Mouse (Mus musculus): ENCODE measurements around the gene Fbxl15. TPM values are rescaled to one million over a fixed set of nuclear protein-coding genes. Genes with fewer than 3 reads are reported as not detected.

The Fbxl15 gene
- polyA plus RNA-seq, 1 experiment, result 15.3 TPM

GRCm38 (mm10) chr19:46318031-46318471, 9.9 kb upstream of the Fbxl15 start:
- H3K4me2 ChIP-seq (ENCODE audit: low read depth), result peak overlapping the region; percentile 64
- no peak overlapping the region for H3ac ChIP-seq (ENCODE audit: control insufficient read depth, insufficient read length)
- no peak for TF ChIP-seq MYOD1 (IDR thresholded peaks at IDR 0.05; ENCODE audit: control insufficient read depth in 1 of 3, insufficient read length in 2 of 3, low read depth in 2 of 3)
- no peak for TF ChIP-seq TCF12 (IDR thresholded peaks at IDR 0.05; ENCODE audit: insufficient read depth, poor library complexity, severe bottlenecking)
- TF ChIP-seq MYOG (IDR thresholded peaks at IDR 0.05; ENCODE audit: control insufficient read depth in 1 of 3, insufficient read depth in 1 of 3, insufficient read length in 2 of 3, low read depth in 2 of 3), result no peak
- TF ChIP-seq REST (IDR thresholded peaks at IDR 0.05; ENCODE audit: insufficient read depth, insufficient read length), result no peak
- TF ChIP-seq CEBPB (IDR thresholded peaks at IDR 0.05; ENCODE audit: insufficient read depth, poor library complexity, severe bottlenecking), result no peak
- TF ChIP-seq E2F4 (IDR thresholded peaks at IDR 0.05; ENCODE audit: insufficient read depth), result no peak
- TF ChIP-seq TCF3 (IDR thresholded peaks at IDR 0.05; ENCODE audit: insufficient read length, low read depth), result no peak
- TF ChIP-seq MAX (IDR thresholded peaks at IDR 0.05; ENCODE audit: low read depth), result no peak
- no peak for TF ChIP-seq USF1 (IDR thresholded peaks at IDR 0.05; ENCODE audit: low read depth)
- TF ChIP-seq POLR2A (IDR thresholded peaks at IDR 0.05; ENCODE audit: insufficient read length, low read depth), result no peak
- no peak for TF ChIP-seq SRF (IDR thresholded peaks at IDR 0.05; ENCODE audit: control insufficient read depth, insufficient read length, low read depth)
- no peak for TF ChIP-seq POLR2AphosphoS2 (IDR thresholded peaks at IDR 0.05; ENCODE audit: insufficient read length, low read depth)
- no peaks in the 10 kb centered on the region for H3K36me3 ChIP-seq (ENCODE audit: control insufficient read depth, insufficient read depth)
- H3K4me3 ChIP-seq, result no peak overlapping the region
- peaks cover 36% of the 10 kb centered on the region for H3K27me3 ChIP-seq (ENCODE audit: control insufficient read depth, insufficient read depth, insufficient read length)
- H3K79me2 ChIP-seq (ENCODE audit: control insufficient read depth, insufficient read depth), result no peaks in the 10 kb centered on the region

GRCm38 (mm10) chr19:46318586-46319378, 9.2 kb upstream of the Fbxl15 start:
- Histone ChIP-seq H3K79me2 (ENCODE audit: control insufficient read depth, insufficient read depth) (no peaks in the 10 kb centered on the region), H3K4me3 (no peak overlapping the region), H3K36me3 (ENCODE audit: control insufficient read depth, insufficient read depth) (no peaks in the 10 kb centered on the region), H3K4me2 (ENCODE audit: low read depth) (peak overlapping the region; percentile 64), H3K27me3 (ENCODE audit: control insufficient read depth, insufficient read depth, insufficient read length) (peaks cover 43% of the 10 kb centered on the region), H3ac (ENCODE audit: control insufficient read depth, insufficient read length) (no peak overlapping the region)
- TF ChIP-seq REST (IDR thresholded peaks at IDR 0.05; ENCODE audit: insufficient read depth, insufficient read length) (no peak), SRF (IDR thresholded peaks at IDR 0.05; ENCODE audit: control insufficient read depth, insufficient read length, low read depth) (no peak), TCF12 (IDR thresholded peaks at IDR 0.05; ENCODE audit: insufficient read depth, poor library complexity, severe bottlenecking) (no peak), MYOD1 (IDR thresholded peaks at IDR 0.05; ENCODE audit: control insufficient read depth in 1 of 3, insufficient read length in 2 of 3, low read depth in 2 of 3) (no peak), MAX (IDR thresholded peaks at IDR 0.05; ENCODE audit: low read depth) (no peak)

GRCm38 (mm10) chr19:46320076-46320785, 7.8 kb upstream of the Fbxl15 start:
- Histone ChIP-seq H3K4me3 (no peak overlapping the region), H3K27me3 (ENCODE audit: control insufficient read depth, insufficient read depth, insufficient read length) (peaks cover 54% of the 10 kb centered on the region), H3K4me2 (ENCODE audit: low read depth) (no peak overlapping the region), H3K79me2 (ENCODE audit: control insufficient read depth, insufficient read depth) (no peaks in the 10 kb centered on the region), H3ac (ENCODE audit: control insufficient read depth, insufficient read length) (no peak overlapping the region), H3K36me3 (ENCODE audit: control insufficient read depth, insufficient read depth) (no peaks in the 10 kb centered on the region)
- TF ChIP-seq TCF3 (IDR thresholded peaks at IDR 0.05; ENCODE audit: insufficient read length, low read depth) (no peak), POLR2AphosphoS2 (IDR thresholded peaks at IDR 0.05; ENCODE audit: insufficient read length, low read depth) (no peak), SRF (IDR thresholded peaks at IDR 0.05; ENCODE audit: control insufficient read depth, insufficient read length, low read depth) (no peak), REST (IDR thresholded peaks at IDR 0.05; ENCODE audit: insufficient read depth, insufficient read length) (no peak), POLR2A (IDR thresholded peaks at IDR 0.05; ENCODE audit: insufficient read length, low read depth) (no peak), MAX (IDR thresholded peaks at IDR 0.05; ENCODE audit: low read depth) (no peak), USF1 (IDR thresholded peaks at IDR 0.05; ENCODE audit: low read depth) (no peak), MYOG (IDR thresholded peaks at IDR 0.05; ENCODE audit: control insufficient read depth in 1 of 3, insufficient read depth in 1 of 3, insufficient read length in 2 of 3, low read depth in 2 of 3) (no peak), E2F4 (IDR thresholded peaks at IDR 0.05; ENCODE audit: insufficient read depth) (no peak), MYOD1 (IDR thresholded peaks at IDR 0.05; ENCODE audit: control insufficient read depth in 1 of 3, insufficient read length in 2 of 3, low read depth in 2 of 3) (no peak), TCF12 (IDR thresholded peaks at IDR 0.05; ENCODE audit: insufficient read depth, poor library complexity, severe bottlenecking) (no peak), CEBPB (IDR thresholded peaks at IDR 0.05; ENCODE audit: insufficient read depth, poor library complexity, severe bottlenecking) (no peak)

- peaks cover 54% of the 10 kb centered on the region for H3K27me3 ChIP-seq (ENCODE audit: control insufficient read depth, insufficient read depth, insufficient read length)
- no peak overlapping the region for H3ac ChIP-seq (ENCODE audit: control insufficient read depth, insufficient read length)
- H3K36me3 ChIP-seq (ENCODE audit: control insufficient read depth, insufficient read depth), result no peaks in the 10 kb centered on the region
- no peak overlapping the region for H3K4me3 ChIP-seq
- TF ChIP-seq MAX (IDR thresholded peaks at IDR 0.05; ENCODE audit: low read depth) (no peak), POLR2A (IDR thresholded peaks at IDR 0.05; ENCODE audit: insufficient read length, low read depth) (no peak), E2F4 (IDR thresholded peaks at IDR 0.05; ENCODE audit: insufficient read depth) (no peak), MYOD1 (IDR thresholded peaks at IDR 0.05; ENCODE audit: control insufficient read depth in 1 of 3, insufficient read length in 2 of 3, low read depth in 2 of 3) (no peak), CEBPB (IDR thresholded peaks at IDR 0.05; ENCODE audit: insufficient read depth, poor library complexity, severe bottlenecking) (no peak)
- no peak overlapping the region for H3K4me2 ChIP-seq (ENCODE audit: low read depth)
- H3K79me2 ChIP-seq (ENCODE audit: control insufficient read depth, insufficient read depth), result no peaks in the 10 kb centered on the region
These were observed 6.7 kb upstream of the Fbxl15 start for GRCm38 (mm10) chr19:46321101-46321943.
